Mouse (Mus musculus): ENCODE measurements at regions not wholly inside any gene's neighbourhood (a gene's known extent, or its start where the extent isn't known, plus 50 kb on each side); places are given as distances from the start of the nearest gene placed in this dataset.

- DNase-seq (ENCODE audit: low read depth, low spot score): no peak
- no peaks in the 10 kb centered on the region for H3K79me2 ChIP-seq (ENCODE audit: control insufficient read depth, insufficient read depth, low read length, poor library complexity)
- no peak overlapping the region for H3K4me3 ChIP-seq (ENCODE audit: control insufficient read depth in 1 of 2, insufficient read depth in 1 of 2, low read depth in 2 of 2, low read length in 2 of 2)
- H3K4me1 ChIP-seq (ENCODE audit: control insufficient read depth in 1 of 2, insufficient read depth in 2 of 2, low read length in 2 of 2): no peaks in the 10 kb centered on the region
- no peak overlapping the region for H3K27ac ChIP-seq (ENCODE audit: control insufficient read depth, low read depth, low read length)
- H3K36me3 ChIP-seq (ENCODE audit: control insufficient read depth in 1 of 2, insufficient read depth in 2 of 2, low read length in 2 of 2): no peaks in the 10 kb centered on the region
- no peak overlapping the region for H3K9ac ChIP-seq (ENCODE audit: control insufficient read depth, low read depth, low read length, poor library complexity, severe bottlenecking)
- TF ChIP-seq RAD21 (IDR thresholded peaks at IDR 0.05; ENCODE audit: low read depth, low read length): no peak
- H3K9me3 ChIP-seq (replicated peaks; ENCODE audit: insufficient read depth, low read length): no peaks in the 10 kb centered on the region
- no peaks in the 10 kb centered on the region for H3K27me3 ChIP-seq (ENCODE audit: control insufficient read depth in 1 of 2, insufficient read depth in 2 of 2, low read length in 2 of 2)
Measured at GRCm38 (mm10) chr3:120811901-120812300, 359.6 kb downstream of the Rwdd3 start.

GRCm38 (mm10) chr3:120810527-120810926, 361.0 kb downstream of the Rwdd3 start:
- Histone ChIP-seq H3K9me3 (replicated peaks; ENCODE audit: insufficient read depth, low read length) (no peaks in the 10 kb centered on the region), H3K4me1 (ENCODE audit: control insufficient read depth in 1 of 2, insufficient read depth in 2 of 2, low read length in 2 of 2) (no peaks in the 10 kb centered on the region), H3K79me2 (ENCODE audit: control insufficient read depth, insufficient read depth, low read length, poor library complexity) (no peaks in the 10 kb centered on the region), H3K27me3 (ENCODE audit: control insufficient read depth in 1 of 2, insufficient read depth in 2 of 2, low read length in 2 of 2) (no peaks in the 10 kb centered on the region), H3K4me3 (ENCODE audit: control insufficient read depth in 1 of 2, insufficient read depth in 1 of 2, low read depth in 2 of 2, low read length in 2 of 2) (no peak overlapping the region), H3K36me3 (ENCODE audit: control insufficient read depth in 1 of 2, insufficient read depth in 2 of 2, low read length in 2 of 2) (no peaks in the 10 kb centered on the region), H3K27ac (ENCODE audit: control insufficient read depth, low read depth, low read length) (no peak overlapping the region), H3K9ac (ENCODE audit: control insufficient read depth, low read depth, low read length, poor library complexity, severe bottlenecking) (no peak overlapping the region)
- TF ChIP-seq GATA1 (IDR thresholded peaks at IDR 0.05; ENCODE audit: low read depth, low read length) (no peak), BHLHE40 (IDR thresholded peaks at IDR 0.05; ENCODE audit: borderline replicate concordance, low read depth, low read length) (no peak), MYB (IDR thresholded peaks at IDR 0.05; ENCODE audit: low read depth, low read length) (no peak), ZMIZ1 (IDR thresholded peaks at IDR 0.05; ENCODE audit: low read depth, low read length) (no peak), KAT2A (conservative IDR thresholded peaks at IDR 0.05; ENCODE audit: low read depth, low read length) (no peak), TAL1 (IDR thresholded peaks at IDR 0.05; ENCODE audit: low read length) (no peak), USF2 (IDR thresholded peaks at IDR 0.05; ENCODE audit: borderline replicate concordance in 1 of 2, insufficient read depth in 1 of 2, low read depth in 1 of 2, low read length in 2 of 2) (no peak), CHD1 (IDR thresholded peaks at IDR 0.05; ENCODE audit: low read depth, low read length) (no peak), POLR2A (IDR thresholded peaks at IDR 0.05; ENCODE audit: control insufficient read depth in 1 of 2, insufficient read depth in 1 of 2, low read depth in 1 of 2, low read length in 2 of 2, poor library complexity in 1 of 2) (no peak), ZKSCAN1 (IDR thresholded peaks at IDR 0.05; ENCODE audit: low read depth, low read length) (no peak), MAZ (IDR thresholded peaks at IDR 0.05; ENCODE audit: low read depth, low read length) (no peak), RAD21 (IDR thresholded peaks at IDR 0.05; ENCODE audit: low read depth, low read length) (no peak), UBTF (IDR thresholded peaks at IDR 0.05; ENCODE audit: borderline replicate concordance, insufficient read depth, low read depth, low read length) (no peak), E2F4 (IDR thresholded peaks at IDR 0.05; ENCODE audit: borderline replicate concordance, low read depth, low read length) (no peak), CHD2 (IDR thresholded peaks at IDR 0.05; ENCODE audit: low read length) (no peak)
- DNase-seq (ENCODE audit: low read depth, low spot score): no peak

- no peak for DNase-seq (ENCODE audit: low read depth, low spot score)
- H3K36me3 ChIP-seq (ENCODE audit: control insufficient read depth in 1 of 2, insufficient read depth in 2 of 2, low read length in 2 of 2): no peaks in the 10 kb centered on the region
- no peak for TF ChIP-seq POLR2AphosphoS2 (IDR thresholded peaks at IDR 0.05; ENCODE audit: low read length)
- no peak for TF ChIP-seq E2F4 (IDR thresholded peaks at IDR 0.05; ENCODE audit: borderline replicate concordance, low read depth, low read length)
- TF ChIP-seq MXI1 (IDR thresholded peaks at IDR 0.05; ENCODE audit: low read depth, low read length): no peak
- TF ChIP-seq SMC3 (IDR thresholded peaks at IDR 0.05; ENCODE audit: low read depth, low read length): no peak
- TF ChIP-seq MAFK (IDR thresholded peaks at IDR 0.05; ENCODE audit: borderline replicate concordance, low read depth, low read length): no peak
- no peak for TF ChIP-seq RAD21 (IDR thresholded peaks at IDR 0.05; ENCODE audit: low read depth, low read length)
- TF ChIP-seq ZMIZ1 (IDR thresholded peaks at IDR 0.05; ENCODE audit: low read depth, low read length): no peak
- TF ChIP-seq ZNF384 (IDR thresholded peaks at IDR 0.05; ENCODE audit: low read depth, low read length): no peak
- no peak for TF ChIP-seq SIN3A (IDR thresholded peaks at IDR 0.05; ENCODE audit: low read length)
- TF ChIP-seq BHLHE40 (IDR thresholded peaks at IDR 0.05; ENCODE audit: borderline replicate concordance, low read depth, low read length): no peak
- no peak for TF ChIP-seq CHD2 (IDR thresholded peaks at IDR 0.05; ENCODE audit: low read length)
- TF ChIP-seq GATA1 (IDR thresholded peaks at IDR 0.05; ENCODE audit: low read depth, low read length): no peak
- TF ChIP-seq TBP (IDR thresholded peaks at IDR 0.05; ENCODE audit: low read depth, low read length): no peak
- TF ChIP-seq MEF2A (IDR thresholded peaks at IDR 0.05; ENCODE audit: extremely low read depth, insufficient replicate concordance, low read depth, low read length, poor library complexity, severe bottlenecking): no peak
- no peak for TF ChIP-seq TAL1 (IDR thresholded peaks at IDR 0.05; ENCODE audit: low read length)
- TF ChIP-seq ETS1 (IDR thresholded peaks at IDR 0.05; ENCODE audit: low read depth, low read length): no peak
- no peak for TF ChIP-seq UBTF (IDR thresholded peaks at IDR 0.05; ENCODE audit: borderline replicate concordance, insufficient read depth, low read depth, low read length)
- no peaks in the 10 kb centered on the region for H3K79me2 ChIP-seq (ENCODE audit: control insufficient read depth, insufficient read depth, low read length, poor library complexity)
- no peaks in the 10 kb centered on the region for H3K27me3 ChIP-seq (ENCODE audit: control insufficient read depth in 1 of 2, insufficient read depth in 2 of 2, low read length in 2 of 2)
- H3K27ac ChIP-seq (ENCODE audit: control insufficient read depth, low read depth, low read length): no peak overlapping the region
- H3K4me1 ChIP-seq (ENCODE audit: control insufficient read depth in 1 of 2, insufficient read depth in 2 of 2, low read length in 2 of 2): no peaks in the 10 kb centered on the region
- H3K9me3 ChIP-seq (replicated peaks; ENCODE audit: insufficient read depth, low read length): no peaks in the 10 kb centered on the region
- H3K9ac ChIP-seq (ENCODE audit: control insufficient read depth, low read depth, low read length, poor library complexity, severe bottlenecking): no peak overlapping the region
- no peak overlapping the region for H3K4me3 ChIP-seq (ENCODE audit: control insufficient read depth in 1 of 2, insufficient read depth in 1 of 2, low read depth in 2 of 2, low read length in 2 of 2)
Measured at GRCm38 (mm10) chr3:120810048-120810447, 361.4 kb downstream of the Rwdd3 start.

Data from MEL (cell line).